Mouse (Mus musculus) liver, embryonic 13.5 days (tissue): Measurements from ENCODE around the gene Alkbh4. TPM values are rescaled to one million over a fixed set of nuclear protein-coding genes. Genes with fewer than 3 reads are reported as not detected.
"Not testable (repeated sequence)": the region's sequence is repeated elsewhere in the genome, so short reads cannot be mapped to it uniquely, and the experiment has no call there.

Source experiments
- ATAC-seq: fragments of 200-750 bp; cut with Nextera tagmentation; 2 replicates; pipeline ENCODE4 v1.8.0; 2017; ENCODE audit warnings: low read depth, mild to moderate bottlenecking, moderate number of reproducible peaks, moderate library complexity
- DNase-seq: peaks from one replicate; pipeline ENCODE4 v3.0.0; 2022
- H3K27ac ChIP-seq: fragments of 300-500 bp; sonication (generic); 2 replicates; pipeline ENCODE4 v1.5.1; 2015; ENCODE audit warnings: moderate library complexity, mild to moderate bottlenecking, inconsistent platforms
- H3K27me3 ChIP-seq: fragments of 300-500 bp; sonication (generic); 2 replicates; pipeline ENCODE4 v1.6.1; 2015; ENCODE audit warnings: mild to moderate bottlenecking, inconsistent platforms
- H3K36me3 ChIP-seq: fragments of 300-500 bp; sonication (generic); 2 replicates; pipeline ENCODE4 v1.6.1; 2015; ENCODE audit warnings: mild to moderate bottlenecking, inconsistent platforms
- H3K4me1 ChIP-seq: fragments of 300-500 bp; sonication (generic); replicated peaks from 2 replicates; pipeline ENCODE4 v1.6.1; 2015; ENCODE audit warnings: inconsistent platforms
- H3K4me2 ChIP-seq: fragments of 300-500 bp; sonication (generic); 2 replicates; pipeline ENCODE4 v1.6.1; 2015; ENCODE audit warnings: inconsistent platforms, mild to moderate bottlenecking, moderate library complexity
- H3K4me3 ChIP-seq: fragments of 300-500 bp; sonication (generic); replicated peaks from 2 replicates; pipeline ENCODE4 v1.5.1; 2015; ENCODE audit warnings: mild to moderate bottlenecking, inconsistent platforms
- H3K9ac ChIP-seq: fragments of 300-500 bp; sonication (generic); 2 replicates; pipeline ENCODE4 v1.6.1; 2015; ENCODE audit warnings: mild to moderate bottlenecking, inconsistent platforms
- H3K9me3 ChIP-seq: fragments of 300-500 bp; sonication (generic); replicated peaks from 2 replicates; pipeline ENCODE4 v1.6.1; 2016; ENCODE audit warnings: inconsistent platforms
- WGBS: fragments of 180-500 bp; shearing (Covaris S2); methylation state at CpG from one replicate; pipeline ENCODE4 v1.1.7; 2015; ENCODE audit not compliant: insufficient replicate concordance; 5-methylcytosine and 5-hydroxymethylcytosine counted together
- polyA plus RNA-seq: library from polyadenylated mRNA; unstranded; fragments of >200 nt; fragmentation: Nextera tagmentation; extraction: Ambion mirVana; gene quantifications from 2 replicates; pipeline ENCODE4 v1.2.1, GENCODE M21; 2015

The Alkbh4 gene
- polyA plus RNA-seq, 1 experiment from 2014 or later = 15.5 TPM

DNA sequence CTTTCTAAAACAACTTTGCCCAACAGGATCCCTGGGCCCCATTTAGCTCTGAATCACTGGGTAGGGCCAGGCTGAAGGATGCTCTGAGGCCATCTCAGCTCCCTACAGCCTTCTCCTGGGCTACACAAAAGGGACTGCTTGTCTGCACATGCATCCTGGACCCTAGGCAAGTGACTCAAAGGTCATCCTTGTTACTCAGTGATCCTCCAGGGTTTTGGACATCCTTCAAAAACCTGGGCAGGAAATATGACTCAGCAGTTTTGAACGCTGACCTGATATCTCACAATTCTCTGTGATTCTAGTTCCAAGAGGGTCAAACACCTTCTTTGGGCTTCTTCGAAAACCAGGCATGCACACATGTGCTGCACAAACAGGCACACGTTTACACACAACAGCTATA is 26.9 kb upstream of the Alkbh4 start:
- H3K4me3 ChIP-seq = no peak overlapping the region

DNA sequence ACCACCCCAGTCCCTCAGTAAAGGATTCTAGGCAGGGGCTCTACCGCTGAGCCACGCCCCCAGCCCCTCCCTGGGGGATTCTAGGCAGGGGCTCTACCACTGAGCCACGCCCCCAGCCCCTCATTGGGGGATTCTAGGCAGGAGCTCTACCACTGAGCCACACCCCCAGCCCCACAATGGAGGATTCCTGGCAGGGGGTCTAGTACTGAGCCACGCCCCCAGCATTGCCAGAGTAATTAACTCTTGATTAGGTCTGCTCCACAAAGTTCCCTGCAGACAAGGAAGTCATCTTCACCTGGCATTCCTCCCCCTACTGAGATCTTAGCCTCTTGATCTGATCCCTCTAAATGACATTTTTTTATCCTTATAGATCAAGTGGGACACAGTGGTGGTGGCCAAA is 22.4 kb upstream of the Alkbh4 start:
- H3K27me3 ChIP-seq, ATAC-seq, H3K27ac ChIP-seq, H3K9me3 ChIP-seq, H3K4me3 ChIP-seq, H3K4me2 ChIP-seq, H3K9ac ChIP-seq, H3K36me3 ChIP-seq, DNase-seq: not testable (repeated sequence)
- 26% methylated on average over 4 of the region's 4 CpGs for WGBS
- peaks cover 36% of the 10 kb centered on the region for H3K4me1 ChIP-seq

More for the DNA sequence above, 26.9 kb upstream of the Alkbh4 start:
- Histone ChIP-seq H3K27ac (no peak overlapping the region), H3K4me1 (peaks cover 17% of the 10 kb centered on the region), H3K27me3 (no peaks in the 10 kb centered on the region), H3K4me2 (no peak overlapping the region), H3K36me3 (no peaks in the 10 kb centered on the region), H3K9me3 (peaks cover 9% of the 10 kb centered on the region; the same call in 1 of the 2 replicates), H3K9ac (no peak overlapping the region)
- ATAC-seq = no peak
- 42% methylated on average over 3 of the region's 3 CpGs for WGBS
- no peak for DNase-seq

DNA sequence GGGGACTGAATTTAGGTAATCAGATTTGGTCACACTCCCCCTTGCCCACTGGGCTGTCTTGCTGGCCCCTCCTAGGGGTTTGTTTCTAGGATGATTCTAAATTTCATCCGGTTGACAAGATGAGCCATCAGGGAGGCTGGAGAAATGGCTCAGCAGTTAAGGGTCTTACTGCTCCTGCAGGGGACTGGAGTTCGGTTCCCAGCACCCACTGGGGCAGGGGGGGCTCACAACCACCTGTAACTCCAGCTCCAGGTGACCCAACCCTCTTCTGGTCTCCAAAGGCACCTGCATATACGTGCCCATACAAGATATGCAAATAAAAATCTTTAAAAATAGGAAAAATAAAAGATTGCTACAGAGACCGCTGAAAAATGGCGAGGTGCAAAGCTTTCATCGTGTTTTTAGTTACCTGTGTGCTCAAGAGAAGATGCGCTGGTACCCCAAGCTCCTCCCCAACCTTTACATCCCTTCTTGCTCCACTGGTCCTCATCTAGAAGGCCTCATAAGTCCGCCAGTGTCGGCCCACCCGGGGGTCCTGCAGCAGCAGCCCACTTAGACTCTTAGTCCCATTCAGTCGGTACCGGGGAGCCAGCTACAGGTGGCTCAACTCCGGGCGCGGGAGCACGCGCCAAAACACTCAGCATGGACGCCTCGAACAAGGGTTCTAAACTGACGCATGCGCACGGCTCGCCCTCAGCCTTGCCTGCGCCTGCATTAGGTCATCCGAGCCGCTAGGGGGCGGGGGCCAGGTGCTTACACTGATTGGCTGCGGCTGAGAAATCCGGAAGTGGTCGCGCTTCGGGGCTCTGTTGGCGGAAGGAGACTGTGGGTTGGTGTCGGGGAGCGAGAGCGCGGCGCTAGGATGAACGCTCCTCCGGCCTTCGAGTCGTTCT is 19.8 kb upstream of the Alkbh4 start, which contains the start of gene Polr2j:
Gene Polr2j, plus strand, starts transcription at position 741 of the 893 bp plus-strand sequence.
- H3K4me3 ChIP-seq = peak within 1 kb of the TSS; percentile 87
- H3K9ac ChIP-seq = peak within 1 kb of the TSS; percentile 89
- H3K9me3 ChIP-seq = no peaks in the 10 kb centered on the region
- WGBS = 2% methylated on average over 42 of the region's 42 CpGs
- peak within 1 kb of the TSS; percentile 95 for H3K4me2 ChIP-seq
- no peaks in the 10 kb centered on the region for H3K27me3 ChIP-seq
- peaks cover 23% of the 10 kb centered on the region for H3K36me3 ChIP-seq
- DNase-seq (peak; percentile 97), ATAC-seq (peak; percentile 96)
- H3K4me1 ChIP-seq = peaks cover 33% of the 10 kb centered on the region
- H3K27ac ChIP-seq = peak within 1 kb of the TSS; percentile 72

DNA sequence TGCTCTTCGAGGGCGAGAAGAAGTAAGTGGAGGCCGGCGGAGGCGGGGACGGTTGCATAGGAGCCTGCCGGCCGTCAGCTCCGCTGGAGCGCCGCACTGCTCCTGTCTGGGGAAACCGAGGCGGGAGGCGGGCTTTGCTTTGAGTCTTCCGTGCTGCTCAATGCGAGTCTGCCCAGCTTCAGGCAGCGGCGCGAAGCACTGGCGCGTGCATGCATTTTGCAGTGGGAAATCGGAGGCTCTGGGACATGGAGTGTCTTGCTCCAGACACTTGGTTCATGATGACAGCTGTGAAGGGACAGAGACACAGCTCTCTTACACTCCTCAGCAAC is 19.2 kb upstream of the Alkbh4 start:
- peak overlapping the region; percentile 89 for H3K9ac ChIP-seq
- H3K36me3 ChIP-seq = peaks cover 29% of the 10 kb centered on the region
- 0% methylated on average over 22 of the region's 22 CpGs for WGBS
- ATAC-seq (peak; percentile 78), DNase-seq (no peak)
- peak overlapping the region; percentile 95 for H3K4me2 ChIP-seq
- H3K27me3 ChIP-seq = no peaks in the 10 kb centered on the region
- no peaks in the 10 kb centered on the region for H3K9me3 ChIP-seq
- H3K27ac ChIP-seq = peak overlapping the region; percentile 72
- H3K4me1 ChIP-seq = peaks cover 33% of the 10 kb centered on the region
- H3K4me3 ChIP-seq = peak overlapping the region; percentile 87

DNA sequence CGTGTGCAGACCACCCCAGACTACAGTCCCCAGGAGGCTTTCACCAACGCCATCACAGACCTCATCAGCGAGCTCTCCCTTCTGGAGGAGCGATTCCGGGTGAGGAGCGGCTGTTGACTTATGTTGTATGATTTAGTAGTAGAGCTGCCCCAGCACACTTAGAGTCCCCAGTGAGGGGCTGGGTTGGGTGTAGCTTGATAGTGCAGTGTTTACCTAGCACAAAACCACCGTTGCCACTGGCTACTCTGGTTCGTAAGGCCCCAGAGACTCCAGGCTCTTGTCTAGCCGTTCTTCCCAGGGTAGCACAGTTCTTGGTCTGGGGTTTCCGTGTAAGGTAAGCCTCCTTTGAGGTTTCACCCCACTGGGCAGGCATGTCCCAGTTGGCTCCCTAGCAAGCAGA is 13.8 kb upstream of the Alkbh4 start:
- WGBS = 86% methylated on average over 10 of the region's 10 CpGs
- no peak overlapping the region for H3K27ac ChIP-seq
- no peak for ATAC-seq

DNA sequence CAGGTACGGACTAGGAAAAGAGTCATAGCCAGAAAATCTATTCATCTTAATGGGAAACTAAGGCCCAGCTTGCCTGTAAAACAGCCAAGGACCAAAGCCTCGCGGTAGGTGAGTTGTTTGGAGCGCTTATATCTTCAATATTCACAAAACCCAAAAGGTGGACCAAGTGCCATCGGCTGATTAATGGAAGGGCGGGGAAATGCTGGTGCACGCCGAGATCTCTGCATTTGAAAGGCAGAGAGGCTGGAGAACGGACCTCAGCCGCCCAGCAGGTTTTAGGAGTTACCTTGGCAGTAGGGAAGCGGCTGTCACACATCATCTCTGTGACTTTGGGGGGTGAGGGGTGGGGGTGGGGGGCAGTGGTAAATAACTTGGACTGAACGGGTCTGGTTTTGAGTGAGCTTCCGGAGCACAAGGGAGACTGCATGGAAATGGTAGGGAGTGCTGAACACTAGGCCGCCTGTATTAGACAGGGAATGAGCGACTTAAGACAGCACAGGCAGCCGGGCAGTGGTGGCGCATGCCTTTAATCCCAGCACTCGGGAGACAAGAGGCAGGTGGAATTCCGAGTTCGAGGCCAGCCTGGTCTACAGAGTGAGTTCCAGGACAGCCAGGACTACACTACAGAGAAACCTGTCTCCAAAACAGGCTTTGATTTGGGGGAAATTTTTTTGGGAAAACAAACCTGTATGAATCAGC is 495 bp downstream of the Alkbh4 start:
- peak overlapping the region; percentile 91 for H3K27ac ChIP-seq
- H3K4me2 ChIP-seq = peak overlapping the region; percentile 81
- 4% methylated on average over 20 of the region's 20 CpGs for WGBS
- H3K36me3 ChIP-seq = peaks cover 69% of the 10 kb centered on the region
- peak overlapping the region; percentile 74 for H3K4me3 ChIP-seq
- H3K9me3 ChIP-seq = no peaks in the 10 kb centered on the region
- H3K27me3 ChIP-seq = no peaks in the 10 kb centered on the region
- DNase-seq = no peak
- peaks cover 42% of the 10 kb centered on the region for H3K4me1 ChIP-seq
- ATAC-seq = peak; percentile 3
- peak overlapping the region; percentile 84 for H3K9ac ChIP-seq

More for the DNA sequence above, 13.8 kb upstream of the Alkbh4 start:
- Histone ChIP-seq H3K4me2 (no peak overlapping the region), H3K27me3 (no peaks in the 10 kb centered on the region), H3K36me3 (peaks cover 83% of the 10 kb centered on the region), H3K4me1 (peaks cover 23% of the 10 kb centered on the region), H3K9me3 (no peaks in the 10 kb centered on the region), H3K9ac (no peak overlapping the region), H3K4me3 (no peak overlapping the region)
- DNase-seq = no peak

DNA sequence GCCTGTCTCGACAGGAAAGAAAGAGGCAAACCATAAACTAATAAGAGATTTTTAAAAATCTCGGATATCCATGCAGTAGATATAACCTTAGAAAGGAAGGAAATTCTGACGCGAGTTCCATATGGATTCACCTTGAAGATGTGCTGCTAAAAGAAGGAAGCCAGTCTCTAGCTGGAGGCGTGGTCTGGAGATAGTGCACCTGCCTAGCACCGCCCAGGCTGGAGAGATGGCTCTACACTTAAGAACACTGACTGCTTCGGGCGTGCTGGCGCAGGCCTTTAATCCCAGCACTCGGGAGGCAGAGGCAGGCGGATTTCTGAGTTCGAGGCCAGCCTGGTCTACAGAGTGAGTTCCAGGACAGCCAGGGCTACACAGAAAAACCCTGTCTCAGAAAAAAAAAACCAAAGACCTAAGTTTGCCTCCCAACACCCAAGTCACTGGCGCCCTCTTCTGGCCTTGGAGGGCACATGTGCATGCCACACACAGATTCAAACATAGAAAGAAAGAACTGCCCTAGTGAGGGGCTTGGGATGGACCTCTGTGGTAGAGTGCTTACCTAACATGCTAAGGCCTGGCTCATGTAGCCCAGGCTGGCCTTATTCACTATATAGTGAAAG is 1.8 kb downstream of the Alkbh4 start:
- H3K27me3 ChIP-seq = no peaks in the 10 kb centered on the region
- H3K9me3 ChIP-seq = no peaks in the 10 kb centered on the region
- peak; percentile 56 for DNase-seq
- peak overlapping the region; percentile 81 for H3K4me2 ChIP-seq
- peak overlapping the region; percentile 74 for H3K4me3 ChIP-seq
- peaks cover 42% of the 10 kb centered on the region for H3K4me1 ChIP-seq
- 35% methylated on average over 13 of the region's 13 CpGs for WGBS
- H3K9ac ChIP-seq = peak overlapping the region; percentile 84
- H3K36me3 ChIP-seq = peaks cover 69% of the 10 kb centered on the region
- ATAC-seq = peak; percentile 34
- H3K27ac ChIP-seq = peak overlapping the region; percentile 91; the same call in 1 of the 2 replicates

DNA sequence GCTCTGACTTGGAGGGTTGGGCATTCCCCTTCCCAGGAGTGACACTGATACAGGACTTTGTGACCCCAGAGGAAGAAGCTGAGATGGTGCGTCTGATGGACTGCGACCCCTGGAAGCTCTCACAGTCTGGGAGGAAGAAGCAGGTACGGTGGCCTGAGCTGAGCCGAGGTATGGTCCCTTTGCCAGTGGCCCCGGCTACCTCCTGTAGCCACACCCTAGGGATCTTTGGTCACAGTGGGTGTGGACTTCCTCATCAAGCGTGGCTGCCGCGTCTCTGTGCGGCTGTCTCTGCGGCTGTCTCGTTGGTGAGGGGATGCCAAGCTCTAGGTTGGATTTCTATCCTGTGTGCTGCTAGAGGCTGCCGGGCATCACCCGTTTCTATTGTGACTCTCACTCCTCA is 3.4 kb downstream of the Alkbh4 start:
- 74% methylated on average over 13 of the region's 13 CpGs for WGBS
- H3K4me1 ChIP-seq = peaks cover 45% of the 10 kb centered on the region
- no peak overlapping the region for H3K4me3 ChIP-seq
- no peak overlapping the region for H3K27ac ChIP-seq
- no peak for DNase-seq
- no peak overlapping the region for H3K9ac ChIP-seq
- H3K36me3 ChIP-seq = peaks cover 53% of the 10 kb centered on the region
- H3K27me3 ChIP-seq = no peaks in the 10 kb centered on the region
- H3K4me2 ChIP-seq = no peak overlapping the region
- no peaks in the 10 kb centered on the region for H3K9me3 ChIP-seq
- no peak for ATAC-seq

DNA sequence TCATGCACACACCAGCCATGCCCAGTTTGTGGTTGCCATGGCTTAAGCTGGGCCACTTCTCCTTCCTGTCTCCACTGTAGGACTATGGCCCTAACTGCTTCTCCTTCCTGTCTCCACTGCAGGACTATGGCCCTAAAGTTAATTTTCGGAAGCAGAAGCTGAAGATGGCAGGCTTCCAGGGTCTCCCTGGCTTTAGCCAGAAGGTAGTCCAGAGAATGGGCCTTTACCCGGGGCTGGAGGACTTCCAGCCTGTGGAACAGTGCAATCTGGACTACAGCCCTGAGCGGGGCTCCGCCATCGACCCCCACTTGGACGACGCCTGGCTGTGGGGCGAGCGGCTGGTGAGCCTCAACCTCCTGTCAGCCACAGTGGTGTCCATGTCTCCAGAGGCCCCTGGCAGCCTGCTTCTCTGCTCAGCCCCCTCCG is 4.1 kb downstream of the Alkbh4 start:
- H3K9ac ChIP-seq = no peak overlapping the region
- ATAC-seq = no peak
- H3K4me2 ChIP-seq = no peak overlapping the region
- H3K4me1 ChIP-seq = peaks cover 45% of the 10 kb centered on the region
- peaks cover 48% of the 10 kb centered on the region for H3K36me3 ChIP-seq
- no peak overlapping the region for H3K4me3 ChIP-seq
- H3K27ac ChIP-seq = no peak overlapping the region
- 91% methylated on average over 10 of the region's 10 CpGs for WGBS
- no peaks in the 10 kb centered on the region for H3K9me3 ChIP-seq
- no peaks in the 10 kb centered on the region for H3K27me3 ChIP-seq
- DNase-seq = no peak

DNA sequence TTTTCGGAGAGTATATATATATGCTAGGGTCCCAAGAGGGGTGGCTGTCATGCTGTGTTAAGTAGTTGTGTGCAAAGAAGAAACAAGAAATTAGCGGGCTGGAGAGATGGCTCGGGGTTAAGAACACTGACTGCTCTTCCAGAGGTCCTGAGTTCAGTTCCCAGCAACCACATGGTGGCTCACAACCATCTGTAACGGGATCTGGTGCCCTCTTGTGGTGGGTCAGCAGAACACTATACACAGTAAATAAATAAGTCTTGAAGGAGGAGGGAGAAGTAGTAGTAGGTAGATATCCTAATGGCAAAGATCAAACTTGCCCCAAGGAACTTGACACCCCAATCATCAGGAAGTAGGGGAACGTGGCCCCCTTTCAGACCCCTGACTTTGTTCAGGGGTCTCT is 6.8 kb downstream of the Alkbh4 start:
- Histone ChIP-seq H3K27me3 (no peaks in the 10 kb centered on the region), H3K27ac (no peak overlapping the region), H3K36me3 (peaks cover 48% of the 10 kb centered on the region), H3K4me2 (no peak overlapping the region), H3K4me3 (no peak overlapping the region), H3K9ac (no peak overlapping the region), H3K4me1 (peaks cover 45% of the 10 kb centered on the region), H3K9me3 (no peaks in the 10 kb centered on the region)
- no peak for DNase-seq
- no peak for ATAC-seq
- 81% methylated on average over 5 of the region's 5 CpGs for WGBS

DNA sequence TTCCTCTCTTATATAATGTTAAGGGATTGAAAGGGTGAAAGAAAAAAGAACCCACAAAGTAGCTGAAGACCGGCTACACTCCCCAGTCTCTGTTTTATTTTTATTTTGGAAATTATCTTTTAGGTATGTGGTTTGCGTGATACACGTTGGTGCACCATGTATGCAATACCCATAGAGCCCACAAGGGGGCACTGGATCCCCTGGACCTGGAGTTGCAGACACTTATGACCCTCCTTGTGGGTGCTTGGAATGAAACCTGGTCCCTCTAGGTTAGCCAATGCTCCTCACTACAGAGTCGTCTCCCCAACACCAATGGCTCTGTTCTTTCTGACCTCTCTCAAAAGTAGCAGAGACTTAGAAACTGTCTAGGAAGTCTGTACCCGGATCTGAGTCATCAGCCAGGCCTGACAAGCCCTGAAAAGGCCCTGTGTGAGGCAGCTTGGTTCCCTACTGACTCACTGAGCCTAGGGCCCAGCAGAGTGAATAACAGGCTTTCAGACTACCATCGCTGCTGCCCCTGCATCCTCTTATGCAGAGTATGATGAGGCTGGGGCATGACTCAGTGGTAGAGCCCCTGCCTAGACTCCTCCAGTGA is 7.3 kb downstream of the Alkbh4 start:
- Histone ChIP-seq H3K27me3 (no peaks in the 10 kb centered on the region), H3K9ac (no peak overlapping the region), H3K4me2 (no peak overlapping the region), H3K4me1 (peaks cover 40% of the 10 kb centered on the region), H3K27ac (no peak overlapping the region), H3K4me3 (no peak overlapping the region), H3K9me3 (no peaks in the 10 kb centered on the region), H3K36me3 (peaks cover 45% of the 10 kb centered on the region)
- WGBS = 83% methylated on average over 6 of the region's 6 CpGs
- ATAC-seq = no peak
- no peak for DNase-seq
